Mouse (Mus musculus): ENCODE measurements at regions not wholly inside any gene's neighbourhood (a gene's known extent, or its start where the extent isn't known, plus 50 kb on each side); places are given as distances from the start of the nearest gene placed in this dataset.

- intact Hi-C loops (cut with DNase I): loop anchor here (2.0 to 5.0 kb wide), 4 partner anchors 176 to 928 kb away; no protein-coding TSS in a partner anchor
Measured at GRCm38 (mm10) chr6:31664495-31664894, 100.7 kb upstream of the Podxl start.

GRCm38 (mm10) chr6:31660778-31661177 lies 97.0 kb upstream of the Podxl start:
- intact Hi-C loops (cut with DNase I): loop anchor here (5.0 kb wide), 3 partner anchors 272 to 932 kb away; no protein-coding TSS in a partner anchor

- intact Hi-C loops (cut with DNase I): loop anchor here (5.0 kb wide), 3 partner anchors 272 to 932 kb away; no protein-coding TSS in a partner anchor
Measured at GRCm38 (mm10) chr6:31659901-31660300, 96.1 kb upstream of the Podxl start.

DNA sequence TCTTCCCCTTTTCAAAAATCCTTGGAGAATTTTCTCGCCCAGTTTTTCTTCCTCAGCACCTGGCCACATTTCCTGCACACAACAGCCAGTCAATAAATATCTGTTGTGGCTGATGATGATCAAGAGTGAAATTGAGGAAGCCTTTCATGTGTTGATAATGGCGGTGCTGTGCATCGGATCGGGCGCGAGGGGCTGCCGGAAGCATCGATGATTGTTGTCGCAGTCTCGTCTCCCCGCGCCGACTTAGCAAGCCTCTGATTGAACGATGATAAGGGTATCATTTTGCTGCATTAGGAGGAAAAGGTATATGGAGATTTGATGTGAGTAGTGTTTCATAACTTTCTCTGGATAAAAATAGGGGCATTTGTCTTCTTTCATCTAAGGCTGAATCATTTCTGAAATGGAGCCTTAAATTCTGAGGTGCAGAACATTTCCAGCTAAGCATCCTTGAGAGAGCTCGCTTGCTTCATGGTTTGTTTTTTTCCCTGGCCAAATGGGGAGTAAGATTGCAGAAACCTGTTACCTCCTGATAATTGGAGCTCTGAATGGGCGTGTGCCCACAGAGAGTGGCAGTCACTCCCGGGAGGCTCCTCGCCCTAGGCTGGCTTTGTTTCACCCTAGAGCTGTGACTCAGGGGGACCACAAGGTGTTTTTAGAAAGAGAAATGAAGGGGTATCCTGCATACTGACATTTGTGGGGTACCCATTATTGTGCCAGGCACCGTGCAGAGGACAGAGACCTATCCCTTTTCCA lies 94.8 kb upstream of the Podxl start:
- intact Hi-C loops (cut with DNase I): no loop called here

- intact Hi-C loops (cut with DNase I): no loop called here
Measured at GRCm38 (mm10) chr6:31650791-31651476, 87.2 kb upstream of the Podxl start.

GRCm38 (mm10) chr6:31645261-31645660 lies 81.5 kb upstream of the Podxl start:
- intact Hi-C loops (cut with DNase I): no loop called here

DNA sequence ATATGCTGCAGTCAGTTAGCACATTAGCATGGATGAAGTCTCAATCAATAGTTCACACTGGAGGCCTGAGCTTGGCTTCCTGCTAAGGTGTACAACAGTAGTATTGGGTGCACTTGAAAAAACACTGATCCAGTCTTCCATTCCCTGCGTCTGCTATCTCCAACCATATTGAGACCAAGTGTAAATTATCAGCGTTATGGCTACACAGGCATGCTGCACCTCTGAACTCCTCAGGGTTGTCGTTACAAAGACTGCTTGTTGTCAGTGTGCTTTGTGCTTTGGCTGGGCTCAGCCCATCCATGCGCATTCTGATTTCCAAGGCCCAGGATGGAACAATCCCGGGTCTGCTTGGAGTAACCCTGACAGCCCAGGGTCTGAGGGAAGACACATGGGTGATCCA lies 80.7 kb upstream of the Podxl start:
- intact Hi-C loops (cut with DNase I): no loop called here

GRCm38 (mm10) chr6:31642451-31642942 lies 78.7 kb upstream of the Podxl start:
- intact Hi-C loops (cut with DNase I): no loop called here

DNA sequence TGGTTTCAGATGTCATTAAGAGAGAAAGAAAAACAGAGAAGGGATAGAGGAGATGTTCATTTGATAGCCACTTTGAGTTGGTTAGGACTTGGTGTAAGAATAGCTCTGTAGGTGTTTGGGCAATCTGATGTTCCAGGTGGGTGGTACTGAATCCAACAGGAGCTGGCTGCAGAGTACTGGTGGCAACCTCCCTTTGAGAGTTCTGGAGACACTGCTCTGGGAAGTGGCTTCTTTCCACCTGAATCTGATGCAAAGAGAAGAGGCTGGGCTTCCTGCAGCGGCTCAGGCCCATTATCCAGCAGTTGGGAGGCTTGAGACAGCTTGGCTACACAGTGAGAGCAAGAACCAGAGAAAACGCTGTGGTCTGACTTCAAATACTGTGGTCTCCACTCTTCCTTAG lies 77.0 kb upstream of the Podxl start:
- intact Hi-C loops (cut with DNase I): no loop called here

DNA sequence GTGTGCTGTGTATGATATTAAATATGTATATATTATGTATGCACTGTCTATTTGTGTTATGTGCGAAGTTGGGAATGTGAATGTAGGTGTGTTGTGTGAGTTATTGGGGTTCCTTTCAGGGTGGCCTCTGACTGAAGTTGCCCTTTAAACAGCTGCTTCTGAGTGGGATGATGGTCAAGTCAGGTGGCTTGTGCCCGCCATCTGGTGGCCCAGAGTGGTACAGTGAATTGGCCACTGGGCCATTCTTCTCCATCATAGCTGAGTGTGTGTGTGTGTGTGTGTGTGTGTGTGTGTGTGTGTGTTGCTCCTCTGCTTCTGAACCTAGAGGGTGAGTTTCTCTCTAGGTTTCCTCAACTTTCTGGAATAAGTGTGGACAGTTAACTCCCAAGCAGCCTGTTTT lies 75.7 kb upstream of the Podxl start:
- intact Hi-C loops (cut with DNase I): loop anchor here (1.0 kb wide), 1 partner anchor 113 kb away; no protein-coding TSS in a partner anchor

DNA sequence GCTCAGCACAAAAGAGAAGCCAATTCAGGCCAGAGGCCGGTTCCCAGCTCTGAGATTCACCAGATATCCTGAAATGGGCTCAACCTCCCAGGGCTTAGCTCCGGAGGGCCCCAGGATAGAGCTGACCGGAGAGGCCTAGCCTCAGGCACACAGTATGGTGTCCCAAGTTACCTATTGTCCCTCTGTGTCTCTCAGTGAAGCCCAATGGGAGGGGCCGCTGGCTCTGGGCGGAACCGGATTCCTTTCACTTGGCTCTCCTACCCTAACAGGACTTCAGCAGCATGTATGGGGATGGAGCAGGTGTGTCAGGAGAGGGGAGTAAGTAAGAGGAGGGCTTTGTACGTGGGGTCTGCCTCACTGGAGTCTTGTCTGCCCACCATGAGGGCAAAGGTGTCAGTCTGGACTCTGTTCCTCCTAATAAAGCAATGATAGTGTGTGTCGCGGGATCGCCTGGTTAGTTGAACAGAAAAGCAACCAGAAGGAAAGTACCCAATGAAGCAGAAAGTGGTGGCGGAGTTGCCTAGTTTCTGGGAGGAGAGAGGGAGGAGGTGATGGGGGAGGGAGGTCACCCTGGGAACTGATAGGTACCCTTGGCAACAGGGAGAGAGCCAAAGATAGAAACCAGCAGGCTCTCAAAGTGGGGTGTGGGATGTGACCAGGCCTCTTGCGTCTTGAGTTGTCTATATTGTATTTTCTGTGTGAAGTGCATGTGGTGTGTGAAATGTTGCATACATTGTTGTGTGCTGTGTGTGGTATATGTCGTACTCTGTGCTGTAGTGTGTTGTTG lies 74.8 kb upstream of the Podxl start:
- intact Hi-C loops (cut with DNase I): loop anchor here (1.0 kb wide), 1 partner anchor 112 kb away; no protein-coding TSS in a partner anchor

DNA sequence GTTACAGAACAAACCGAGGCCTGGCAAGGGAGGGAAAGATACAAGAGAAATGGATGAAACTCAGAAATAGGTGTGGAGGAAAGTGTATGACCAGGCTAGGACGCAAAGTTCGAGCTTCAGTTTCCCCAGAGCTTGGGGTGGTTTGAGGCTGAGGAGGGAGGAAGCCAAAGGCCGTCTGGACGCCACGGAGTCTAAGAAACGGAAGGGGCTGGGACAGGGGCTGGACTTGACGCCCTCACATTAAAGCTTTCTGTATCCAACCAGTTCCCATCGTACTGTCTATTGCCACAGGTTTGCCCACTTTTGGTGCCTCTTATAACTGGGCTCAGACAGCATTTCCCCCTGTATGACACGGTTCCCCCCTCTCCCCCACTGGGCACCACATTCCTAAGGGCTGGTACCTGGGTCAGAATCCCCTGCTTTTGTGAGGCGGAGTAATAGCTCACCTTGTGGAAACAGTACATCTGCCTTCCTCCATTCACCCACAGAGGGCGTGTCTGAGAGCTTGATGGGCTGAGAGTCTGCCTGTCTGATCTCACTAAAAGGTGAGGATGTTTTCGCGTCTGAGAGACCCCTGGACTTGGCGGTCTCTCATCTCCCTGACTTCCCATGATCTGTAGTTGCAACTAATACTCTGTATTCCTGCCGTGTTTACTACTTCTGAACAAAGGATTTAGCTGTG lies 73.7 kb upstream of the Podxl start:
- intact Hi-C loops (cut with DNase I): no loop called here

DNA sequence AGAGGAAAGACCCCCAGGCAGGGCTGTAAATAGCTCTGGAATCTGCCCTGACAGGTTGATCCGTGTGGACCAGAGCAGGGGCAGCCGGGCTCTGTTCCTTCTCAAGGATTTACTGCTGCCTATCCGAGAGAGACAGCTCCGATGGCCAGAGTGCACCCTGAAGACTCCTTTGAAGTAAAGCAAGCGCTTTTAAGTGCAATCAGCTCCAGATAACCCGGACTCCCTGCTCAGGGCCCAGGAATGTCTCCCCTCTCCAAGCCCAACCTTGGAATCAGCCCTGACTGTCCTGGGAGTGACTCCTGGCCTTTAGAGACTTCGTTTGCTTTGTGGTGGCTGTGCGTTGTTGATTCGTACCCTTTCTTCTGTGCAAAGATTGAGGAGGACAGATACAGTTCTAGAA lies 73.2 kb upstream of the Podxl start:
- intact Hi-C loops (cut with DNase I): no loop called here

DNA sequence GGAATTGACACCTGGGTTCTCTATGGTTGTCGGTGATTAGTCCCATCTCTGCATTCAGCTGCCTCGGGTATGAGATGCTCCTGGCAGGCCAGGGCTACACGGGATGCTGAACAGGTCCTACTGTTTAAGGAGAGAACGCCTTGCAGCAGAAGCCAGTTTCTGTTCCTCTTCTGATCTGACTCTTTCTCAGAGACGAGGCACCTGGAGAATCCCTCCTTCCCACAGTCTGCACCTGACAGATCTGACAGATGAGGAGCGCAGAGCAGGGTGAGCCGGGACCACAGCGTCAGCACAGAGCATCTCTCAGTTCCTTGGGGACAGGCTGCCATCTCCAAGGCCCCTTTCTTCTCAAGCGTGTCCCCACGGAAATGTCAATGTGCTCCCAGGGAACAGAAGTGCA lies 68.7 kb upstream of the Podxl start:
- intact Hi-C loops (cut with DNase I): no loop called here

DNA sequence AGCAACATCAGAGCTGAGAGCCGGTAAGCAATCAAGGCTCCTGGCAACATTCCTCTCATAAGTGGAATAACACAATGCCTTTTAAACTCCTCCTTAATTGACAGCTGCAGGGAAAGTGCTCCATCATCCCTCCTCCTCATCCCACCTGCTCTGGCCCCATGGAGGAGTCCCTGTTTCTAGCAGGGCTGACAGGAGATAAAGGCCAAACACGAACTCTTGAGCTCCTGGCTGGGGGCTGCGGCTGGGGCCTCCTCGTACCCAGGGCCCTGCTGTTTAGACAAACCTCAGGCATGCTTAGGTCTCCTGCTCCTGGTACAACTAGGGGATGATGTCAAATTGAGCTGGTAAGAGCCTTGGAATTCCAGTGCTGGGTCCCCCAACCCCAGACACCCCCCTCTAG lies 66.2 kb upstream of the Podxl start:
- intact Hi-C loops (cut with DNase I): no loop called here

DNA sequence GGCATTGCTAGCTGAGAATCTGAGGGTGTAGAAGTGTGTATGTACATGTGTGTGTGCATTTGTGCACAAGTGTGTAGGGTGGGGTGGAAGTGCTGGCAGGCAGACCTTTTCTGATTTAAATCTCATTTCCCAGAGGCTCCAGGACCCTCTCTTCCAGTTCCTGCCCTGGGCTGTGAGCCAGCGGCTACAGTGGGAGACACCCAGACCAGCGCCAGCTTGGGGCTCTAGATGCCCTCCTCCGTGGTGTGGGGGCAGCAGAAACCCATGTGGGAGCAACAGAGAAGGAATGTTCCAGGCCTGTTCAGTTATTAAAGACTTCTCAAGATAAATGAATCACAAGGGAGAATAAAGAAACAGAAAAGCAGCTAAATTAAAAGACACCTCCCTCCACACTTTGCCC lies 64.1 kb upstream of the Podxl start:
- intact Hi-C loops (cut with DNase I): no loop called here

DNA sequence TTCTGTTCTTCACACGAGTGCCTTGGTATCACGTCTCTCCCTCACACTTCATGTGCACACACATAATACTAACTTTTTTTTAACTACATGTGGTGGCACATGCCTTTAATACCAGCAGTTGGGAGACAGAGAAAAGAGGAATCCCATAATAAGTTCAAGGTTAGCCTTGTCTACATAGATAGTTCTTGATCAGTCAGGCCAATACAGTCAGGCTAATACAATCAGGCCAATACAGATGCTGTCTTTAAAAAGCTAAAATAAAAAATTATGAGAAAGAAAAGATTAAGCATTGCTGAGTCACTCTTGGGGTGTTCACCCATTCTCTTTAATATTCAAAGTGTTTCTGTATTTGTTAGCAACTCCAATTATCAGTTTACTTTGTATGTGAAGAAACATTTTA lies 61.3 kb upstream of the Podxl start:
- intact Hi-C loops (cut with DNase I): no loop called here

- intact Hi-C loops (cut with DNase I): no loop called here
Measured at GRCm38 (mm10) chr6:31624374-31624773, 60.6 kb upstream of the Podxl start.

DNA sequence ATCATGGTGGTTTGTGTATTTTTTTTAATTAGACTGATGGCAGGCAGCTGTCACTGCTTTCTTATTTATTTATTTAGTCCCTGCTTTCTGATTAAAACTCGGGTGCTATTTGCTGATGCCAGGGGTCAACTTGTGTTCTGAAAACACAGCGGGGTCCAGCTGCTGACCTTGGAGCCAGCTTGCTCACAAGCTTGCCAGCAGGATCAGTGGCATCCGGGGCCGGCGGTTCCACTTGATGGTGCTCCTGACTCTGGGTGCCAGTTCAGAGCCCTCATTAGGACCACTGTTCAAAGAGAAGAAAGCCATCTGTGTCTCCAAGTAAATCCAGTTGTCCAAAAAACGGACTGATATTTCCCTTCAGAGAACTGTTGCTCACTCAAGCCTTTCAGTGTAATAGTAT lies 57.2 kb upstream of the Podxl start:
- intact Hi-C loops (cut with DNase I): no loop called here

DNA sequence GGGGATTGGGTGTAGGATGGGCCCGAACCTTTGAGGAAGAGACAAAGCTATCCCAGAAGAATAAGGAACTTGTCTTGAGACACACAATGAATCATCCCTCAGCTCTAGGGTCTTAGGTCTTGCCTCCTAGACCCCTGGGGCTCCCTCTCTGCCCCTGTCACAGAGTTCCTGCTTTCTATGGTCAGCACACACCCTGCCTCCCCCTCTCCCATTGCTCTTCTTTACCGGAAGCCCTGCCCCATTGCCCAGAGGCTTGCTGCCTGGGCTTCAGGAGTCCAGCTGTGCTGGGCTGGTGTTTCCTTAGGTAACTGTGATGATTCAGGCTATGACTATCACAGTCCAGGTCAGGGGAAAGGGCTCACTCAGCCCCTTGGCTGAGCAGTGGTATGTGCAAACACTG lies 55.1 kb upstream of the Podxl start:
- intact Hi-C loops (cut with DNase I): no loop called here

DNA sequence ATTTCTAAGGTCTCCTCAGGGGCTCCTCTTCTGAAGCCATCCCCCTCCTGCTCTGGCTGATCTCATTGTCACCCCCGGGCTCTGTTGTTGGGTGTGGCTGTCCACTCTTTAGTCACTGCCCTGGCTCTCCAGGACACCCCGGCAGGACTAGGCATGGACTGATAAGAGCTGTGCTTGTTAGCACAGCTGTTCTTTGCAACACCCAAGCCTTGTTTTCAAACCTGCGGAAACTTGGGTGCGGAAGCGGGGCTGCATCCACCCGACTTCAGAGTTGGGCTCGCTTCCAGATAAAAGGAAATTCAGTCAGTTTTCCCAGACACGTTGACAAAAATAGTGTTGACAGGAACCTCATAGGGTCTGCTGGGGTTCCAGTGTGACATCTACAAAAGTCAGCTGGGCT lies 53.6 kb upstream of the Podxl start:
- intact Hi-C loops (cut with DNase I): loop anchor here (2.0 kb wide), 1 partner anchor 25 kb away; no protein-coding TSS in a partner anchor

All from adrenal gland (tissue).